Mouse (Mus musculus) bone marrow macrophage, adult 2 months (primary cell): ENCODE results near the gene Klhl5. TPM values are rescaled to one million over a fixed set of nuclear protein-coding genes. Genes with fewer than 3 reads are reported as not detected.

Source experiments
- H3K27ac ChIP-seq: 2 replicates; pipeline ENCODE4 v1.5.1; 2012; ENCODE audit warnings: low read depth, low read length; ENCODE audit not compliant: insufficient read depth
- H3K4me1 ChIP-seq: 2 replicates; pipeline ENCODE4 v1.6.1; 2012; ENCODE audit warnings: low read length; ENCODE audit not compliant: control insufficient read depth, insufficient read depth
- H3K4me3 ChIP-seq: 2 replicates; pipeline ENCODE4 v1.5.1; 2012; ENCODE audit warnings: mild to moderate bottlenecking, low read length, moderate library complexity; ENCODE audit not compliant: insufficient read depth
- CTCF ChIP-seq: IDR thresholded peaks from 2 replicates; pipeline ENCODE4 v1.5.1; 2012; ENCODE audit warnings: low read depth, mild to moderate bottlenecking, low read length, moderate library complexity
- POLR2A ChIP-seq: IDR thresholded peaks from 2 replicates; pipeline ENCODE4 v1.6.1; 2012; ENCODE audit warnings: mild to moderate bottlenecking, low read depth, low read length, borderline replicate concordance
- polyA plus RNA-seq: library from polyadenylated mRNA; stranded (reverse); fragments of >200 nt; gene quantifications from 2 replicates; pipeline ENCODE4 v1.2.4, GENCODE M21; 2012; ENCODE audit not compliant: missing spikeins, insufficient read depth, insufficient read length

Klhl5 gene
- polyA plus RNA-seq, 1 experiment: 58.8 TPM

DNA sequence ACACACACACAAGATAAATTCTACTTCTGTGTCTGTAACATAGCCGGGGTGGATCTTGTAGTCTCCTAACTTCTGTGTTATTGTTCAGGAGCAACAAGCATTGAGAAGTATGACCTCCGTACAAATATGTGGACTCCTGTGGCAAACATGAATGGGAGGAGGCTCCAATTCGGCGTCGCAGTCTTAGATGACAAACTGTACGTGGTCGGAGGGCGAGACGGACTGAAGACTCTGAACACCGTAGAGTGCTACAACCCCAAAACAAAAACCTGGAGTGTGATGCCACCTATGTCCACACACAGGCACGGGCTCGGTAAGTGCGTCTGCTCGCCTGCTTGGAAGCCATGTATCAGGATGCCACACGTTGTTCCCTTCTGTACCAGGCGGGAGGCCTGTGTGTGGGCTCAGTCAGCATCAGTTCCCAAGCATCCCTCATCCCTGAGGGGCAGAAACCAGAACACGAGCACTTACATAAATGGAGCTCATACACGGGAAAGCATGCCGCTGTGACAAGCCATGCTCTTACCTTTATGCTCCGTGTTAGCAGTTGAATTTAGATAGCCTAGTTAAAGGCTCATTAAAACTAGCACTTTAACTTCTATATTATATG, 51.5 kb downstream of the Klhl5 start:
- Histone ChIP-seq H3K27ac (no peak overlapping the region), H3K4me3 (no peak overlapping the region), H3K4me1 (no peaks in the 10 kb centered on the region)
- TF ChIP-seq POLR2A (no peak), CTCF (no peak)

GRCm38 (mm10) chr5:65163001-65163400, 55.7 kb downstream of the Klhl5 start:
- TF ChIP-seq CTCF (no peak), POLR2A (no peak)
- Histone ChIP-seq H3K4me1 (no peaks in the 10 kb centered on the region), H3K4me3 (no peak overlapping the region), H3K27ac (no peak overlapping the region)

DNA sequence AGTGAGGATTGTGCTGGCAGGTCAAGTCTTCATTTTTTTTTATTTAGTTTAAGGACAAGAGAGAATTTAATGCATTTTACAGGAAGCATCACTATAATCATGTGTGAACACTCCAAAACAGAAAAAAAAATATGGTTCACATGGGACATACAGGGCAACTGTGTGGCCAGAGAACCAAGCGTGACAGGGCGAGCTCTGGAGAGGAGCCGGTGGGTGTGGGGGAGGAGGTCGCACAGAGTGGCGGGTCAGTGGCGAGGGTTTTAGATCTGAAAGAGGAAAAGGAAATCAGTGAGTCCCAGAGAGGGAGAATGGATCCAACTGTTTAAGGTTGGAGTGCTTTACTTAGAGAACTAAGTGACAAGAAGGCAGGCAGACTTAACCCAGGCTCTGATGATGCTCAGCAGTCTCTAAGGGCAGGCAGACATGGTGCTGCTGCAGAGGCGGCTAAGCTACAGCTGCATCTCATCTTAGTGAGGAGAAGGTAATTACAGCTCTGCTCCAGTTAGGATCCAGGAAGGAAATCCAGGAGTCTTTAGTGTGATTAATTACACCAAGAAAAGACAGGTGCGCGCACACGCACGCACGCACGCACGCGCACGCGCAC, 56.3 kb downstream of the Klhl5 start:
- no peak overlapping the region for H3K27ac ChIP-seq
- no peak overlapping the region for H3K4me3 ChIP-seq
- TF ChIP-seq CTCF (no peak), POLR2A (no peak)
- H3K4me1 ChIP-seq: no peaks in the 10 kb centered on the region

GRCm38 (mm10) chr5:65170206-65170605, 62.9 kb downstream of the Klhl5 start:
- Histone ChIP-seq H3K4me1 (peaks cover 2% of the 10 kb centered on the region; the same call in 1 of the 2 replicates), H3K27ac (no peak overlapping the region), H3K4me3 (no peak overlapping the region)
- TF ChIP-seq POLR2A: no peak

DNA sequence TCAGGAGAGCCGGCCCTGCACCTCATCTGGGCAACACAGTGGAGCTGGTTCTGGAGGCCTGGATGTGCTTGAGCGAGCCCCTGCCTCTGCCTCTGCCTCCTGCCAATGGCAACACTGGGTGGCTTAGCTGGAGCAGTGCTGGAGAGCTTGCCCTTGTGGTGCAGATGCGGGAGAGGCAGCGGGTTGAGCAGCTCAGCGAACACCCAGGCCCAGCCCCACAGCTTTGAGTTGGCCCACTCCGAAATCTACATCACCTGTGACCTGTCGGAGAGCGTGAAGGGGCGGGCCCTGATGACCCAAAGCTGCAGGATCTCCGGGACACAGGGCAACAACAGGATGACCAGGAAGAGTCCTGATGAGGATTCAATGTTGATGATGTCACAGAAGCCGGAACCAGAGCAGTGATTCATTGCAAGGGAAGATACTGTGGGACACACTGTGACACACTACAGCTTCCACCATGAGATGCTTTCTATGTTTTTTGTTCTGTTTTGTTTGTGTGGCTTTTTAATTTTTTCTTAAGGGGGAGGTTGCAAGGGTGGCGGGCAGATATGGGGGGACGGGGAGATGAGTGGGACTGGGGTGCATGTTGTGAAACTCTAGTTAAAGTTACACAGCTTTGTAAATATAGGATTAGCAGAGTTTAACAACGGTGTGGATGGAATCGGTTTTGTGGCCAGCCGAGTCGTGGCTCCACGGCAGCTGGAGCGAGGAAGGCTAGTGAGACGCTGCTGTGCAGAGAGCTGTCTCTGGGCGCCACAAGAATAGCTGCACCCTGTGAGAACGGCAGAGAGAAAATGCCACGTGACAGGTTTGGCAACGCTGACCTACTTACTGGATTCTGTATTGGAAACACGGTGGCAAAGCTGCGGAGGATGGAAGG, 67.9 kb downstream of the Klhl5 start:
- Histone ChIP-seq H3K4me1 (no peaks in the 10 kb centered on the region), H3K27ac (no peak overlapping the region), H3K4me3 (no peak overlapping the region)
- no peak for TF ChIP-seq POLR2A
- TF ChIP-seq CTCF: no peak

GRCm38 (mm10) chr5:65175918-65176484, 68.7 kb downstream of the Klhl5 start:
- no peaks in the 10 kb centered on the region for H3K4me1 ChIP-seq
- TF ChIP-seq POLR2A: no peak
- TF ChIP-seq CTCF: no peak
- H3K4me3 ChIP-seq: no peak overlapping the region
- H3K27ac ChIP-seq: no peak overlapping the region

DNA sequence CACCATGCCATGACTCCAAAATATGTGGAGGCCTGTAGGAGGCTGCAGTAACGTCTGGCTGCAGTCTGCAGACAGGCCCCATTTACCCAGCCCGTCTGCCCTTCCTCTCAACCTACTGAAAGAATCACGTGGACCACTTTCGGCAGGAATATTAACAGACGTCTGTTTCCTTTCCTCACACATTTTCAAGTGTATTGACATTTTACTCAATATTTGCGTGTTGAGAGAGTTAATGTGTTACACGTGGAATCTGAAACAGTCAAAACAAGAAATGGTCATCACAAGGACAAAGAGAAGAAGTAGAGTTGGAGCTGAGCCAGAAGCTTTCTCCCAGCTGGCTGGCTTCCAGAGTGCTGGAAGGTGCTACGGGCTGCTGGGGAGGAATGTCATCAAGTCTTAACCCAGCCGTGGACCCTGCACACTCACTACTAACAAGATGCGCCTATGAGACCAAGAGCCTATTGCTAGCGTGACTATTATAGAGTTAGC, 69.7 kb downstream of the Klhl5 start:
- Histone ChIP-seq H3K4me3 (no peak overlapping the region), H3K27ac (no peak overlapping the region), H3K4me1 (no peaks in the 10 kb centered on the region)
- no peak for TF ChIP-seq CTCF

GRCm38 (mm10) chr5:65178477-65178876, 71.1 kb downstream of the Klhl5 start:
- no peak for TF ChIP-seq CTCF
- no peak for TF ChIP-seq POLR2A
- no peak overlapping the region for H3K4me3 ChIP-seq

DNA sequence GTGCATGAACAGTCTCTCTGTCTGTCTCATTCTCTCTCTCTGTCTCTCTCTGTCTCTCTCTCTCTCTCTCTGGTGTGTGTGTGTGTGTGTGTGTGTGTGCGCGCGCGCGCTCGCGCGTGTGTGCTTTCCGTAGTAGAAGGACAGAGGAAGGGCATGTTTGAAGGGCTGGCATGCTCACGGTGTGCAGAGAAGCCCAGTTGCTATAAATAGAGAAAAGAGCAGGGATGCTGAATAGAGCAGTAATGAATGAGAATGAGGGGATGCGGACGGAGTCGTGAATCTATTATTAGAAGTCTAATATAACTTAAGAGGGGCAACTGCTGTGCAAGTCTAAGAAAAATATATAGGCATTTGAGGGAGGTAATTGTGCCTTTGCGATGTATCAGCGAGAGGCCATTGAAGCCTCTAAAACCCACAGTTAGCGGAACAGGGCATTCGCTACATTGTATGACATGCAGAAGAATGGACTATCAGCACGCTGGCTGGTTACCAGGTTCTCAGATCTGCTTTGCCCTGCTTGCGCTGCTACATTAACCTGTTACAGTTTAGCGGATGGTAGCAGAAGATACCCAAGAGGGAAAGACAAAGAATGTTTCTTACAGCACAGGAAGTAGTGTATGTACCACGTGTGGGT, 73.9 kb downstream of the Klhl5 start:
- H3K27ac ChIP-seq: no peak overlapping the region
- no peak overlapping the region for H3K4me3 ChIP-seq
- TF ChIP-seq CTCF (no peak), POLR2A (no peak)
- no peaks in the 10 kb centered on the region for H3K4me1 ChIP-seq

More at GRCm38 (mm10) chr5:65178477-65178876, 71.1 kb downstream of the Klhl5 start:
- Histone ChIP-seq H3K27ac (no peak overlapping the region), H3K4me1 (no peaks in the 10 kb centered on the region)

DNA sequence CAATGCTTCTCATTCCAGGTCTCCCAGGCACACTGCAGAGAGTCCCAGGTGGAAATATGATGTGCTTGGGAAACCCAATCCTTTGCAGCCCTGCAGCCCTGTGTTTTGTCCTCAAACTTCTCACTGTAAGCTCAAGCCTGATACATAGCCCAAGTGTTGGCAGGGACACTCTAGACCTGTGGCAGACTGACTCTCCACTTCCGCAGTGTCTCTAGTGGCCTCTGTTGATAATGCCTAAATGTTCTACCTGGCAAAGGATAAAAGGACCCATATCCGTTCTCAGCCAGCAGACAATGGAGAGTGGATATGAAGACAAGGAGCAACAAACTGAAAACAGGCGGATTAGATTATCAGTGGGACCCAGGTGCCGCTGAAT, 74.4 kb downstream of the Klhl5 start:
- H3K4me3 ChIP-seq: no peak overlapping the region
- no peaks in the 10 kb centered on the region for H3K4me1 ChIP-seq
- TF ChIP-seq CTCF (no peak), POLR2A (no peak)

More for the DNA sequence above, 74.4 kb downstream of the Klhl5 start:
- no peak overlapping the region for H3K27ac ChIP-seq
